Mouse (Mus musculus) lung, adult 2 months (tissue): ENCODE data around the gene Gpr68.

Experiments used
- CTCF ChIP-seq: fragments of 200-500 bp; IDR thresholded peaks from 2 replicates; pipeline ENCODE4 v1.5.1; 2011; ENCODE audit warnings: mild to moderate bottlenecking, low read length, control low read depth; ENCODE audit not compliant: insufficient read depth
- POLR2A ChIP-seq: fragments of 200-500 bp; IDR thresholded peaks from 2 replicates; pipeline ENCODE4 v1.6.1; 2011; ENCODE audit warnings: low read depth, mild to moderate bottlenecking, control low read depth, low read length, borderline replicate concordance; ENCODE audit errors: extremely low read depth

DNA sequence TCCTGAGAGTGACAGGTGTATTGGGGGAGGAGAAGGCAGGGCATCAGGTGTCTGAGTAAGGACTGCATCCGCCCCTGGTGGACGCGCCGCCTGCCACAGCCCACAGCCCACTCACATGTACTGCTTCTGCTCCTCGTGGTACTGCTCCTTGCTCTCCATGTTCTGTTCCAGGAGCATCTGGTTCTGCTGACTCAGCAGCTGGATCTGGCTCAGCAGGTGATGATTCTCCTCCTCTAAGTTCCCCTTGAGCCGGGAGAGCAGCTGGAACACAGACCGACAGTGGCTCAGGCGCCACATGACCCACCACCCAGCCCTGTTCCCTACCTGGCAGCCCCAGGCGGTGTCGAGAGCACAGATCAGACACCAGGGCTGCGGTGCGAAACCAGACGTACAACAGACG lies 23.7 kb upstream of the Gpr68 start:
- TF ChIP-seq POLR2A = no peak
- no peak for TF ChIP-seq CTCF
